Mouse (Mus musculus) layer of hippocampus, adult 6 months (tissue): ENCODE data around the gene Gm9044. TPM values are rescaled to one million over a fixed set of nuclear protein-coding genes. Genes with fewer than 3 reads are reported as not detected.

ENCODE experiments used
- long read RNA-seq, 2 experiments: library from polyadenylated mRNA; unstranded; transcript quantifications; one replicate each; pipeline ENCODE4 v2.0.0; 2019 to 2020
- polyA plus RNA-seq: library from polyadenylated mRNA; unstranded; fragments of <200 nt; fragmentation: Nextera tagmentation; gene quantifications from 2 replicates; pipeline ENCODE4 v1.2.3, GENCODE M21; 2021

Gene Gm9044
- polyA plus RNA-seq, result not detected in 2 replicates
- long read RNA-seq, experiment 1, result 0 reads
- long read RNA-seq, experiment 2, result 0 reads

GRCm38 (mm10) chr10:118332308-118332707 is at the start of gene Gm9044:
Gm9044 (minus strand) TSS chr10:118332408.

GRCm38 (mm10) chr10:118354005-118354404 is 21.8 kb upstream of the Gm9044 start, which contains the start of gene Gm9049:
Gm9049 (minus strand) TSS chr10:118354105.

GRCm38 (mm10) chr10:118348579-118348978 is 16.4 kb upstream of the Gm9044 start, which contains the start of gene Gm9048:
Gm9048 (minus strand) TSS chr10:118348679.

GRCm38 (mm10) chr10:118343155-118343554 is 10.9 kb upstream of the Gm9044 start, which contains the start of gene Gm9046:
Gm9046 (minus strand) TSS chr10:118343255.

GRCm38 (mm10) chr10:118337731-118338130 is 5.5 kb upstream of the Gm9044 start, which contains the start of gene Gm9045:
Gm9045 (minus strand) TSS chr10:118337831.

GRCm38 (mm10) chr10:118326869-118327268 is 5.3 kb downstream of the Gm9044 start, which contains the start of gene Gm9040:
Gm9040 (minus strand) TSS chr10:118326969.

GRCm38 (mm10) chr10:118294938-118295337 is 37.3 kb downstream of the Gm9044 start, which contains the start of gene Iltifb:
Iltifb (minus strand) TSS chr10:118295038.

Other genes starting within 250 kb of the Gm9044 start
- 5.5 and 5.7 TPM in 2 replicates for gene Mdm1, start 190.6 kb downstream of the Gm9044 start, polyA plus RNA-seq
- gene Il22, start 127.5 kb downstream of the Gm9044 start, polyA plus RNA-seq, result not detected in 2 replicates
- gene Gm32717, start 91.6 kb downstream of the Gm9044 start, polyA plus RNA-seq, result not detected in 2 replicates
- gene Gm32802, start 73.7 kb downstream of the Gm9044 start, polyA plus RNA-seq, result not detected in 2 replicates
- gene Iltifb, start 37.4 kb downstream of the Gm9044 start, polyA plus RNA-seq, result not detected in 2 replicates
- gene Gm9040, start 5.4 kb downstream of the Gm9044 start, polyA plus RNA-seq, result not detected in 2 replicates
- gene Gm9045, start 5.4 kb upstream of the Gm9044 start, polyA plus RNA-seq, result not detected in 2 replicates
- gene Gm9046, start 10.8 kb upstream of the Gm9044 start, polyA plus RNA-seq, result not detected in 2 replicates
- gene Gm9048, start 16.3 kb upstream of the Gm9044 start, polyA plus RNA-seq, result not detected in 2 replicates
- gene Gm9049, start 21.7 kb upstream of the Gm9044 start, polyA plus RNA-seq, result not detected in 2 replicates
- gene Ifng, start 108.6 kb upstream of the Gm9044 start, polyA plus RNA-seq, result not detected in 2 replicates